Mouse (Mus musculus) testis, adult 2 months (tissue): ENCODE data around the gene Bpifb1. TPM values are rescaled to one million over a fixed set of nuclear protein-coding genes. Genes with fewer than 3 reads are reported as not detected.
"Not testable (repeated sequence)": the region's sequence is repeated elsewhere in the genome, so short reads cannot be mapped to it uniquely, and the experiment has no call there.

ENCODE experiments used
- H3K27ac ChIP-seq: fragments of 200-500 bp; 2 replicates; pipeline ENCODE4 v1.5.1; 2012; ENCODE audit warnings: low read depth, low read length; ENCODE audit not compliant: control insufficient read depth, insufficient read depth
- H3K27me3 ChIP-seq: fragments of 200-500 bp; 2 replicates; pipeline ENCODE4 v1.6.1; 2012; ENCODE audit warnings: mild to moderate bottlenecking, low read length, moderate library complexity; ENCODE audit not compliant: control insufficient read depth, insufficient read depth
- H3K36me3 ChIP-seq: fragments of 200-500 bp; 2 replicates; pipeline ENCODE4 v1.6.1; 2012; ENCODE audit warnings: mild to moderate bottlenecking, low read length; ENCODE audit not compliant: control insufficient read depth, insufficient read depth
- H3K4me1 ChIP-seq: fragments of 200-500 bp; 2 replicates; pipeline ENCODE4 v1.6.1; 2012; ENCODE audit warnings: low read length; ENCODE audit not compliant: control insufficient read depth, insufficient read depth
- H3K4me3 ChIP-seq: fragments of 200-500 bp; 2 replicates; pipeline ENCODE4 v1.5.1; 2012; ENCODE audit warnings: low read depth, mild to moderate bottlenecking, low read length, moderate library complexity, mixed read lengths; ENCODE audit not compliant: control insufficient read depth
- CTCF ChIP-seq: fragments of 200-500 bp; IDR thresholded peaks from 2 replicates; pipeline ENCODE4 v1.5.1; 2012; ENCODE audit warnings: low read depth, mild to moderate bottlenecking, inconsistent platforms, low read length, moderate library complexity; ENCODE audit not compliant: control insufficient read depth, insufficient read depth, insufficient replicate concordance
- POLR2A ChIP-seq: fragments of 200-500 bp; IDR thresholded peaks from 2 replicates; pipeline ENCODE4 v1.6.1; 2012; ENCODE audit warnings: low read depth, mild to moderate bottlenecking, inconsistent platforms, low read length, moderate library complexity; ENCODE audit not compliant: control insufficient read depth
- polyA plus RNA-seq: library from polyadenylated mRNA; depleted of rRNA; stranded (reverse); fragments of >200 nt; gene quantifications from 2 replicates; pipeline ENCODE4 v1.2.3, GENCODE M21; 2012

Bpifb1 gene
- polyA plus RNA-seq, 1 experiment: 0.42 TPM

GRCm38 (mm10) chr2:154227830-154228229, 37.2 kb downstream of the Bpifb1 start:
- H3K4me3 ChIP-seq: no peak overlapping the region
- peaks cover 18% of the 10 kb centered on the region for H3K4me1 ChIP-seq
- H3K36me3 ChIP-seq: no peaks in the 10 kb centered on the region
- no peak overlapping the region for H3K27ac ChIP-seq
- H3K27me3 ChIP-seq: no peaks in the 10 kb centered on the region
- no peak for TF ChIP-seq CTCF
- TF ChIP-seq POLR2A: no peak

GRCm38 (mm10) chr2:154233426-154233825, 42.8 kb downstream of the Bpifb1 start:
- no peaks in the 10 kb centered on the region for H3K36me3 ChIP-seq
- peaks cover 10% of the 10 kb centered on the region for H3K4me1 ChIP-seq
- H3K27ac ChIP-seq: no peak overlapping the region
- no peak overlapping the region for H3K4me3 ChIP-seq
- TF ChIP-seq CTCF: no peak
- no peak for TF ChIP-seq POLR2A
- H3K27me3 ChIP-seq: no peaks in the 10 kb centered on the region

- no peaks in the 10 kb centered on the region for H3K27me3 ChIP-seq
- no peak for TF ChIP-seq POLR2A
- no peak for TF ChIP-seq CTCF
- no peaks in the 10 kb centered on the region for H3K36me3 ChIP-seq
- no peak overlapping the region for H3K4me3 ChIP-seq
- H3K27ac ChIP-seq: no peak overlapping the region
- H3K4me1 ChIP-seq: no peaks in the 10 kb centered on the region
These were observed 50.2 kb downstream of the Bpifb1 start for GRCm38 (mm10) chr2:154240771-154241170.

- H3K4me1 ChIP-seq, H3K27ac ChIP-seq, H3K27me3 ChIP-seq, H3K4me3 ChIP-seq, H3K36me3 ChIP-seq: not testable (repeated sequence)
These were observed 52.1 kb downstream of the Bpifb1 start for GRCm38 (mm10) chr2:154242726-154243125.

GRCm38 (mm10) chr2:154243356-154244036, 52.9 kb downstream of the Bpifb1 start:
- TF ChIP-seq CTCF (no peak), POLR2A (no peak)
- H3K27ac ChIP-seq: no peak overlapping the region

GRCm38 (mm10) chr2:154245322-154245721, 54.7 kb downstream of the Bpifb1 start:
- no peaks in the 10 kb centered on the region for H3K27me3 ChIP-seq
- no peak overlapping the region for H3K4me3 ChIP-seq
- H3K36me3 ChIP-seq: no peaks in the 10 kb centered on the region
- H3K4me1 ChIP-seq: no peaks in the 10 kb centered on the region
- TF ChIP-seq POLR2A: no peak
- TF ChIP-seq CTCF: no peak
- H3K27ac ChIP-seq: no peak overlapping the region

More at GRCm38 (mm10) chr2:154243356-154244036, 52.9 kb downstream of the Bpifb1 start:
- Histone ChIP-seq H3K4me1 (no peaks in the 10 kb centered on the region), H3K36me3 (no peaks in the 10 kb centered on the region), H3K4me3 (no peak overlapping the region), H3K27me3 (no peaks in the 10 kb centered on the region)

- H3K4me3 ChIP-seq: not testable (repeated sequence)
These were observed 64.6 kb downstream of the Bpifb1 start for GRCm38 (mm10) chr2:154255254-154255653.

GRCm38 (mm10) chr2:154255770-154256169, 65.2 kb downstream of the Bpifb1 start:
- Histone ChIP-seq H3K4me3 (no peak overlapping the region), H3K27ac (no peak overlapping the region), H3K4me1 (no peaks in the 10 kb centered on the region), H3K36me3 (no peaks in the 10 kb centered on the region), H3K27me3 (no peaks in the 10 kb centered on the region)
- TF ChIP-seq POLR2A (no peak), CTCF (no peak)

More at GRCm38 (mm10) chr2:154255254-154255653, 64.6 kb downstream of the Bpifb1 start:
- not testable (repeated sequence) for H3K4me1 ChIP-seq, H3K27me3 ChIP-seq, H3K36me3 ChIP-seq, H3K27ac ChIP-seq

- H3K4me1 ChIP-seq, H3K4me3 ChIP-seq, H3K27me3 ChIP-seq, H3K36me3 ChIP-seq, H3K27ac ChIP-seq: not testable (repeated sequence)
These were observed 66.9 kb downstream of the Bpifb1 start, which contains the start of gene Bpifb9a for GRCm38 (mm10) chr2:154257554-154257953. TSS of gene Bpifb9a (plus strand) at chr2:154257854.

- H3K27ac ChIP-seq, H3K4me1 ChIP-seq, H3K36me3 ChIP-seq, H3K27me3 ChIP-seq, H3K4me3 ChIP-seq: not testable (repeated sequence)
These were observed 73.8 kb downstream of the Bpifb1 start for GRCm38 (mm10) chr2:154264397-154264796.
